Mouse (Mus musculus) liver (tissue): Measurements from ENCODE around the gene Hdac10.
A peak's percentile ranks its signal among the peaks of the same experiment; 100 is the strongest.

ENCODE experiments used
- DNase-seq: peaks from one replicate; pipeline ENCODE4 v3.0.0-alpha.2; 2020; ENCODE audit warnings: mixed read lengths

Hdac10 gene

DNA sequence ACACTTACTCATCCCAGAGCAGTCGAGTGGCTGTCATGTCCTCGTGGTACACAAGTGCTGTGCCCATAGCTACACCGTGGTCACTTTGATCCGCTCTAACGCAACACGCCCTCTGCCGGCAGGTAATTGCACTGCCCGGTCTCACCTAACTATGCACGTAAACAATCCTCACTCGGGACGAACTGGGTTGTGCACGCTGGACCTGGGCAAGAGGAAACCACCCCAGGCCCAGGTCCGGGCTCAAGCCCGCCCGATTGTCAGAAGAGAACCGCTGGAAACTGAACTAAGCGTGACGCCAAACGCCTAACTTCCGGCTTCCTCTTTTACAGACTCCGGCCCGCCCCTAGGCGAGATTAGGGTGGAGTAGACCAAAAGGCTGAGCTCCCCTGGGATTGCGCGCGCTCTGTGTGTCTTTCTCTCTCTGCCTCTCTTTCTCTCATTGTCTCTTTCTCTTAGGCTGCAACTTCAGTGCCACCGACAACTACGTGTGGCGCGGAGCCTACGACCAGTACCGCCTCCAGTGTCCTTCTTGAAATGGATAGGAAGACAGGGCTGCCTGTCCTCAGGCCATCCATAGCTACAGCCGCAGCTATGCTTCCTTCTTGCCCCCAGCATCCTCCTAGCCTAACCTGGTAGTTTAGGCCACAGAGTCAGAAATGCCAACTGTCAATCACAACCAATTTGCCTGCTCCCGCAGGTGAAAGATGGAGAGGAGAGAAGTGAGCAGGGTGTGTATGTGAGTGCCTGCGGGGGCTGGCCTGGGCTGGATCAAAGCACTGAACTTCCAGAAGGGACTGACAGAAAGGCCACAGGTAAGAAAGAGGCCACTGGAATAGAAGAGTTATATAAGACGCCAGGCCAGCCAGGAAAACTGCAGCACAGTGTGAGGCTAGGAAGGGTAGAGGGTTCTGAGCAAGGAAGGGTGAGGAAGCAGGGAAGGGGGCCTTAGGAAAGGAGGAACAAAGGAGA, at the start of gene Hdac10:
TSS of gene Hdac10 (minus strand) at position 319 of the 969 bp plus-strand sequence.
- DNase-seq: peak; percentile 86

DNA sequence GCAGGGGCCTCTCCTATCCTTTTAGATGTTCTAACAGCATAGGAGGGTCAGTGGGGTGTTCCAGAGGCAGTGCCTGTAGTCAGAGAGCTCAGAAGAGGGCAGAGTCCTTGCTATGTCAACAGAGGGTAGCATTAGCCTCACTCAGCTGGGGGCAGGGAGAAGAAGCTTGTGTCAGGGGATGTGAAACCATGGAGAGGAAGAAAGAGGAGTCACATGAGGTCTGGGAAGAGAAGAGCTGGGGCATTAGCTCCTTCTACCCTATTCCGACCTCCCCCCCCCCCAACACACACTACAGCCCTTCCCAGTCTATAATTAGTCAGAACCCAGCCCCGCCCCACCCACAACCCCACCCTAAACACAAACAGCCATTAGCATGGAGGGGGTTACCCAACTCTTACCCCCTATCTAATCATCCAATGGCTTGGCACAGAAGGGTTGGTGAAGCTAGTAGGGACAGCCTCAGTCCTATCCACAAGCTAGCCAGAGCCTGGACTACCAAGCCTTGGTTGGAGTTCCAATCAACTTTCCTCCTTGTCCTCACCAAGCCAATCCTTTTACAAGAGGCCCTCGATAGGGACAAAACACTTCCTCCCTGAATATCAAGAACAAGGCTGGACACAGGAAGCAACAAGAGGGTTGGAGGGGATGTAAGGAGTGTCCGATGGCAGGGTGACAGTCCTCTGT, 49.2 kb upstream of the Hdac10 start:
- peak; percentile 40 for DNase-seq

GRCm38 (mm10) chr15:89177121-89177520, 48.6 kb upstream of the Hdac10 start:
- DNase-seq: peak; percentile 66

- DNase-seq: no peak
These were observed 47.1 kb upstream of the Hdac10 start for GRCm38 (mm10) chr15:89175411-89176155.

DNA sequence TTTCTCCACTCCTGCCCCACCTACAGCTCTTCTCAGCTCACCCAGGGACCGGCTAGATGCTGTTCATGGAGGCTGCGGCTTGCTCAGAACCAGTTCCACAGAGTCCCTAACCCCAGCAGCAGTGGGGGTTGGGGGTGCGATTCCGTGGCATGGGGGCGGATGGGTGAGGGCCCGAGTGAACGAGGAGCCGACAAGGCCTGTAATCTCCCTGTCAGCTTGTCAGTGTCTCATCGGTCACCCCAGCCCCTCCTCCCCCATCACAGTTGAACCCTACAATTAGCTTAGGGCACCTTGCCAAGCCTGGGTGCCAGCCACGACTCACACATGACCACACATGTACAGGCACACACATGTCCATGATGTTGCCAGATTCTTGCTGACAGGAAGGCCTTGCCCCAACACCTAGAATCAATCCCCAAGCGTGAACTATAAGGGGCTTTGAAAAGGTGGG, 46.4 kb upstream of the Hdac10 start:
- no peak for DNase-seq

GRCm38 (mm10) chr15:89173906-89174214, 45.4 kb upstream of the Hdac10 start:
- DNase-seq: peak; percentile 72

GRCm38 (mm10) chr15:89173024-89173905, 44.8 kb upstream of the Hdac10 start:
- peak; percentile 49 for DNase-seq

- no peak for DNase-seq
These were observed 43.9 kb upstream of the Hdac10 start for GRCm38 (mm10) chr15:89172276-89172935.

GRCm38 (mm10) chr15:89171526-89172051, 43.1 kb upstream of the Hdac10 start:
- DNase-seq: no peak

DNA sequence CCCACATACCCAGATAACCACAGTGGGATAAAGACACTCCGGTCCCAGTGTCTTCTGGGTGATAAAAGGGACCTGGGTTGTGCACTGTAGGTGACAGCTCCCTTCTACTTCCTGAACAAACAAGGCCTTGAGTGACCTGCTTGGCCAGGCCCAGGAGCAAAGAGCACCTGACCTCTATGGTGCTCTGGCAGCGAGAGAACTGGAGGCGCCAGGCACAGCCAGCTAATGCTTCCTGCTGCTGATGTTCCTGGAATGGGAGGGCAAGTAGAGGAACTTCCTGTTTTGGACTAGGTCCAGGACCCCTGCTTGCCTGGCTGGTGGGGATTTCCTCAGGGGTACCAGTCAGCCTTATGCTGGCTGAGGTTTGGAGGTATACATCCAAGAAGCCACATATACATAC, 41.6 kb upstream of the Hdac10 start:
- peak; percentile 43 for DNase-seq

GRCm38 (mm10) chr15:89169431-89169830, 40.9 kb upstream of the Hdac10 start:
- peak; percentile 67 for DNase-seq

GRCm38 (mm10) chr15:89168922-89169321, 40.4 kb upstream of the Hdac10 start:
- DNase-seq: no peak

DNA sequence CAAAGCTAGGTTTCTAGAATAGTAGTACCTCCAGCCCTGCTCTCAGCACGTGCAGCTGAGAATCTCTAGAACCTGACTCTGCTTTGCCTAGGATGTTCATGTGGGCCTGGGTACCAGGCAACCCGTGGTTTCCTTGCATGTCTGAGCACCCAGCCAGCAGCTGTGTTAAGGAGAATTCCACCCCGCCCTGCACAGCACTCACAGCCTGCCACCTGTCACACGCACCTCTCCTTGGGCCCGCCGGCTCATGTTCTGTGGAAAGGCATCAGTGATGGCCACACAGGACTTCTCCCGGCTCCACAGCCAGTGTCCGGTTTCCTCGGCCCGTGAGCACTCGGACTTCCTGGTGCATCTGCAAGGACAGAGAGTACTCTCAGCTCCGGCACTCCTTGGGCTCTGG, 37.0 kb upstream of the Hdac10 start:
- no peak for DNase-seq

- DNase-seq: no peak
These were observed 32.9 kb upstream of the Hdac10 start for GRCm38 (mm10) chr15:89161397-89161796.

GRCm38 (mm10) chr15:89158516-89158915, 30.0 kb upstream of the Hdac10 start:
- DNase-seq: no peak

GRCm38 (mm10) chr15:89157954-89158353, 29.5 kb upstream of the Hdac10 start:
- peak; percentile 73 for DNase-seq

DNA sequence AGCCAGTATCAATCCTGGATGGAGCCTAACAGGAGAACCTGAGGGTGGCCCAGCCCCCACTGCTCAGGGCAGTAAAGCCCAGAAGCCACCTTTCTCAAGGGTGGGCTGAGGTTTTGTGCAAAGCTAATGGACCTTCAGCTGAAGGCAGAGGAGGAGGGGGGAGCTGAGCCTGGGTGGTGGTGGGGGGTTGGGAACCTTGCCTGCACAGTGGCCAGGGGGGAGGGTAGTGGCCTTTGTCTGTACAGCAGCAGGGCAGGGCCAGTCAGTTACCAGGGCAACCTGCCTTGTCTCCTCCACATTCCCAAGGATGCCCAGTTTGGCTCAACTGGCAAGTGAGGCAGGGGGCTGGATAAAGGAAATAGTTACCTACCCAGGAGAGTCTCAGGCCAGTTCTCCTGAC, 23.8 kb upstream of the Hdac10 start:
- DNase-seq: no peak

DNA sequence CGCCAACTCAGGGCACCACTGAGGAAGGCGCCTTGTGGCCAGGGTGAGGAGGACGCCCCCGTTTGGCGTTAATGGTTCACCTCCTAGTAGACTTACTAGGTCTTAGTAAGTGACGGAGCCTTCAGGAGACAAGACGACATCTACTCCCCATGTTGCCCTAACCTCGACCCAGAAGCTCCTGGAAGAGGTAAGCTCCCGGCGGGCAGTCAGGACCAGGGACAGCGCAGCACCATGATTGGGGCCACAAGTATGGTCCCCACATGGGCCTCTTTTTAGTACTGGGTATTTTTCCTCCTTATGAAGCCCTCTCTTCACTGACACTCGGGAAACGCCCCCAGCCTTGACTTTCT, 21.5 kb upstream of the Hdac10 start:
- DNase-seq: peak; percentile 54

GRCm38 (mm10) chr15:89149271-89150040, 21.0 kb upstream of the Hdac10 start, which contains the start of gene Mapk11:
TSS of gene Mapk11 (minus strand) at chr15:89149628.
- DNase-seq: peak; percentile 54

GRCm38 (mm10) chr15:89148496-89149270, 20.2 kb upstream of the Hdac10 start:
- no peak for DNase-seq
